Mouse (Mus musculus) MEL (cell line): ENCODE results near the gene Celsr1.

Experiments used
- BHLHE40 ChIP-seq: IDR thresholded peaks from 2 replicates; pipeline ENCODE4 v1.6.1; 2012; ENCODE audit warnings: low read depth, mild to moderate bottlenecking, inconsistent platforms, low read length, improper control_type of control experiment, borderline replicate concordance
- CTCF ChIP-seq, 3 experiments: IDR thresholded peaks in 2 of 3; conservative IDR thresholded peaks in 1 of 3; 2 replicates each; pipeline ENCODE4 v1.5.1; 2011 to 2012; ENCODE audit warnings: low read length in 3 of 3, low read depth in 2 of 3, mild to moderate bottlenecking in 2 of 3, improper control_type of control experiment in 1 of 3, inconsistent platforms in 1 of 3, mixed read lengths in 1 of 3, moderate library complexity in 1 of 3; ENCODE audit not compliant: control insufficient read depth in 1 of 3, insufficient read depth in 1 of 3, poor library complexity in 1 of 3, severe bottlenecking in 1 of 3
- E2F4 ChIP-seq: IDR thresholded peaks from 2 replicates; pipeline ENCODE4 v1.6.1; 2011; ENCODE audit warnings: low read depth, low read length, improper control_type of control experiment, borderline replicate concordance
- ELF1 ChIP-seq: IDR thresholded peaks from 2 replicates; pipeline ENCODE4 v1.6.1; 2014; ENCODE audit warnings: low read depth, mild to moderate bottlenecking, inconsistent platforms, low read length, improper control_type of control experiment, moderate library complexity
- GATA1 ChIP-seq: IDR thresholded peaks from 2 replicates; pipeline ENCODE4 v1.6.1; 2011; ENCODE audit warnings: low read depth, low read length, improper control_type of control experiment
- HCFC1 ChIP-seq: IDR thresholded peaks from 2 replicates; pipeline ENCODE4 v1.6.1; 2012; ENCODE audit warnings: low read depth, mild to moderate bottlenecking, inconsistent platforms, low read length, improper control_type of control experiment, moderate library complexity
- POLR2A ChIP-seq, 2 experiments: IDR thresholded peaks; 2 replicates each; pipeline ENCODE4 v1.6.1; 2011 to 2012; ENCODE audit warnings: low read length in 2 of 2, mild to moderate bottlenecking in 2 of 2, control low read depth in 1 of 2, improper control_type of control experiment in 1 of 2, low read depth in 1 of 2, moderate library complexity in 1 of 2; ENCODE audit not compliant: control insufficient read depth in 1 of 2, insufficient read depth in 1 of 2, poor library complexity in 1 of 2
- POLR2AphosphoS5 ChIP-seq: IDR thresholded peaks from 2 replicates; pipeline ENCODE4 v1.6.1; 2012; ENCODE audit warnings: low read depth, borderline replicate concordance, mild to moderate bottlenecking, inconsistent platforms, low read length, moderate library complexity, mixed read lengths

GRCm38 (mm10) chr15:86017336-86017735 lies 16.2 kb downstream of the Celsr1 start:
- TF ChIP-seq POLR2A (IDR thresholded peaks at IDR 0.05; ENCODE audit: control insufficient read depth in 1 of 2, insufficient read depth in 1 of 2, low read depth in 1 of 2, low read length in 2 of 2, poor library complexity in 1 of 2) (no peak), POLR2AphosphoS5 (no peak), ELF1 (no peak), HCFC1 (no peak), CTCF (IDR thresholded peaks at IDR 0.05 in 2 of 3, conservative IDR thresholded peaks at IDR 0.05 in 1 of 3; ENCODE audit: control insufficient read depth in 1 of 3, insufficient read depth in 1 of 3, low read depth in 2 of 3, low read length in 3 of 3, poor library complexity in 1 of 3, severe bottlenecking in 1 of 3) (no peak), GATA1 (no peak), E2F4 (no peak), BHLHE40 (no peak)
